Mouse (Mus musculus) intestine, embryonic 14.5 days (tissue): ENCODE data around the gene Dusp16. TPM values are rescaled to one million over a fixed set of nuclear protein-coding genes. Genes with fewer than 3 reads are reported as not detected.

ENCODE experiments used
- ATAC-seq: fragments of 200-750 bp; cut with Nextera tagmentation; replicated peaks from 2 replicates; pipeline ENCODE4 v1.8.0; 2017; ENCODE audit warnings: low read depth, moderate number of reproducible peaks, moderate TSS enrichment, moderate library complexity; ENCODE audit not compliant: low FRiP score, low TSS enrichment
- DNase-seq: peaks from one replicate; pipeline ENCODE4 v3.0.0-alpha.2; 2018; ENCODE audit warnings: low spot score
- H3K27ac ChIP-seq: fragments of 300-500 bp; sonication (generic); 2 replicates; pipeline ENCODE4 v1.5.1; 2014; ENCODE audit warnings: low read depth, mild to moderate bottlenecking, control low read depth
- H3K27me3 ChIP-seq: fragments of 300-500 bp; sonication (generic); replicated peaks from 2 replicates; pipeline ENCODE4 v1.6.1; 2014; ENCODE audit warnings: low read length, control low read depth; ENCODE audit not compliant: control insufficient read depth, insufficient read depth
- H3K36me3 ChIP-seq: fragments of 300-500 bp; sonication (generic); 2 replicates; pipeline ENCODE4 v1.6.1; 2014; ENCODE audit warnings: low read length, control low read depth; ENCODE audit not compliant: control insufficient read depth, insufficient read depth
- H3K4me1 ChIP-seq: fragments of 300-500 bp; sonication (generic); replicated peaks from 2 replicates; pipeline ENCODE4 v1.6.1; 2014; ENCODE audit warnings: low read length, control low read depth, mixed read lengths; ENCODE audit not compliant: control insufficient read depth, insufficient read depth
- H3K4me2 ChIP-seq: fragments of 300-500 bp; sonication (generic); 2 replicates; pipeline ENCODE4 v1.6.1; 2014; ENCODE audit warnings: low read length
- H3K4me3 ChIP-seq: fragments of 300-500 bp; sonication (generic); 2 replicates; pipeline ENCODE4 v1.5.1; 2014; ENCODE audit warnings: low read depth, low read length, control low read depth, mixed read lengths
- H3K9ac ChIP-seq: fragments of 300-500 bp; sonication (generic); 2 replicates; pipeline ENCODE4 v1.6.1; 2014; ENCODE audit warnings: mild to moderate bottlenecking, low read length
- H3K9me3 ChIP-seq: fragments of 300-500 bp; sonication (generic); 2 replicates; pipeline ENCODE4 v1.6.1; 2016; ENCODE audit warnings: low read length, control low read depth; ENCODE audit not compliant: control insufficient read depth
- WGBS: fragments of 180-500 bp; shearing (Covaris S2); extraction: QIAGEN DNeasy Blood & Tissue Kit; methylation state at CpG from one replicate; pipeline ENCODE4 v1.1.7; 2014; 5-methylcytosine and 5-hydroxymethylcytosine counted together
- polyA plus RNA-seq: library from polyadenylated mRNA; unstranded; fragments of >200 nt; fragmentation: Nextera tagmentation; extraction: Ambion mirVana; gene quantifications from 2 replicates; pipeline ENCODE4 v1.2.1, GENCODE M21; 2014

The Dusp16 gene
- polyA plus RNA-seq, 1 experiment from 2014 or later = 20.0 TPM

GRCm38 (mm10) chr6:134733800-134734221, 58.6 kb downstream of the Dusp16 start:
- H3K4me2 ChIP-seq = no peak overlapping the region
- no peak overlapping the region for H3K4me3 ChIP-seq
- no peaks in the 10 kb centered on the region for H3K27me3 ChIP-seq
- ATAC-seq (peak; percentile 42; the same call in 1 of the 2 replicates), DNase-seq (no peak)
- peaks cover 8% of the 10 kb centered on the region for H3K4me1 ChIP-seq
- H3K36me3 ChIP-seq = peaks cover 12% of the 10 kb centered on the region
- H3K9ac ChIP-seq = no peak overlapping the region
- WGBS = 36% methylated on average over 5 of the region's 5 CpGs
- H3K27ac ChIP-seq = no peak overlapping the region
- H3K9me3 ChIP-seq = no peaks in the 10 kb centered on the region

DNA sequence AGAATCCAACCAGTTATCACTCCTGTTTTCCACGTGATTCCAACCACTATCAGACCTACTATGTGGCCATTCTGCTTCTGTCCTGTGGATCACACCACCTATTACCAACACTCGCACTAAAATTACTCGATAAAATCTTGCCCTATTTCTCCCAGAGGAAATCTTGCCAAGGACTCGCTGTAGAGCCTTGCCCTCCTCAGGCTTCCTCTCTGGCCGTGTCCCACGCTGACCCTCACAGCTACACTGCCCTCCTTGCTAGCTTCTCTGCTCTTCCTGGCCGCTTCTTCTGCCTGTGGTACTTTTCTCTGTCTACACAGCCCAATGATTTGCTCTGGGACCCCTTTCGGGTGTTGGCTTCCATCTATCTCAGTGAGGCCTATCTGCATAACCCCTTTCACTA, 59.6 kb downstream of the Dusp16 start:
- 87% methylated on average over 8 of the region's 8 CpGs for WGBS
- no peak for ATAC-seq

DNA sequence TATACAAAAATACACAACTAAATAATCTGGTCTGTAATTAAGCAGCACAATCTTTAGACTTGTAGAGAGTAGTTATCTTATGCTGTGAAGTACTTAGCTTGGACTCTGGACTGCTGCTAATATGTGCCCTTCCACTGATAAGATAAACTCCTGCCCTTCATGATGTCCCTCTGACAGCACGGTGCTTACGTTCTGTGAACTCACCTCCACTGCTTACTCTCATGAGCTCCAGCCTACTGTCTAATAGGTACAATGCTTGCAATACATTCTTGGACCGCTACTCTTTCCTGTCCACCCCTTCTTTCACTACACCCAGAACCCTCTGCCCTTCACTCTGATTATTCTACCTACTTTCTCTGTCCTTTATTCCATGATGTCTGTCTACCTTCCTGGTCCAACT, 61.4 kb downstream of the Dusp16 start:
- H3K9me3 ChIP-seq = no peaks in the 10 kb centered on the region
- no peak; the same call in 1 of the 2 replicates for ATAC-seq
- no peak for DNase-seq
- 0 out of 2 replicates have a peak, but pooled peaks cover 4% of the 10 kb centered on the region for H3K36me3 ChIP-seq
- H3K4me1 ChIP-seq = peaks cover 8% of the 10 kb centered on the region
- no peak overlapping the region for H3K4me2 ChIP-seq
- no peak overlapping the region for H3K4me3 ChIP-seq
- no peak overlapping the region for H3K9ac ChIP-seq
- H3K27ac ChIP-seq = no peak overlapping the region
- 76% methylated on average over 3 of the region's 3 CpGs for WGBS
- H3K27me3 ChIP-seq = no peaks in the 10 kb centered on the region

More for the DNA sequence above, 59.6 kb downstream of the Dusp16 start:
- DNase-seq = no peak
- Histone ChIP-seq H3K4me3 (no peak overlapping the region), H3K27ac (no peak overlapping the region), H3K9ac (no peak overlapping the region), H3K4me2 (no peak overlapping the region), H3K27me3 (no peaks in the 10 kb centered on the region), H3K9me3 (no peaks in the 10 kb centered on the region), H3K4me1 (peaks cover 8% of the 10 kb centered on the region), H3K36me3 (peaks cover 2% of the 10 kb centered on the region; the same call in 1 of the 2 replicates)

DNA sequence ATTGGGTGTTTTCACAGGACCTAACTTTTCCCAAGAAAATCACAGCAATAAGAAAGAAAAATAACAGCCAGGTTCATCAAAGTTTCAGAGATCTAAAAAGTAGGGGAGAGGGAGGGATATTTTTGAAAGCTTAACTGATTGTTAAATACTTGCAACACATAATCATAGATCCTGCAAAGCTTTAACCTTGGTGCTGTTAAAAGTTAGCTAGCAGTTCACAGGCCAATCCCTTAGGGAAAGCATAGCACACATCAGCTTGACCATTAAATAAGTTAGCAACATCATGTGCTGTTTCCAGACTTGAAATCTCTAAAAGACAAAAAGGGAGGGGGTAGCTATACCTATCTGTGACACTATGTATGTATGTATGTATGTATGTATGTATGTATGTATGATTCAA, 67.0 kb downstream of the Dusp16 start:
- DNase-seq (no peak), ATAC-seq (no peak)
- Histone ChIP-seq H3K27me3 (no peaks in the 10 kb centered on the region), H3K4me1 (0 out of 2 replicates have a peak, but pooled peaks cover under 1% of the 10 kb centered on the region), H3K27ac (0 out of 2 replicates have a peak overlapping the region, but pooled peaks have one; percentile 1), H3K4me2 (no peak overlapping the region), H3K9me3 (no peaks in the 10 kb centered on the region), H3K36me3 (peaks cover 33% of the 10 kb centered on the region), H3K4me3 (no peak overlapping the region), H3K9ac (no peak overlapping the region)

- 0 out of 2 replicates have a peak overlapping the region, but pooled peaks have one; percentile 6 for H3K27ac ChIP-seq
- no peak overlapping the region for H3K9ac ChIP-seq
- no peaks in the 10 kb centered on the region for H3K27me3 ChIP-seq
- WGBS = 71% methylated on average over 9 of the region's 9 CpGs
- ATAC-seq = peak; percentile 73
- no peak overlapping the region for H3K4me3 ChIP-seq
- H3K9me3 ChIP-seq = no peaks in the 10 kb centered on the region
- no peaks in the 10 kb centered on the region for H3K4me1 ChIP-seq
- H3K36me3 ChIP-seq = peaks cover 47% of the 10 kb centered on the region
- no peak overlapping the region for H3K4me2 ChIP-seq
- DNase-seq = no peak
Observed at GRCm38 (mm10) chr6:134723833-134724553, 68.4 kb downstream of the Dusp16 start.

DNA sequence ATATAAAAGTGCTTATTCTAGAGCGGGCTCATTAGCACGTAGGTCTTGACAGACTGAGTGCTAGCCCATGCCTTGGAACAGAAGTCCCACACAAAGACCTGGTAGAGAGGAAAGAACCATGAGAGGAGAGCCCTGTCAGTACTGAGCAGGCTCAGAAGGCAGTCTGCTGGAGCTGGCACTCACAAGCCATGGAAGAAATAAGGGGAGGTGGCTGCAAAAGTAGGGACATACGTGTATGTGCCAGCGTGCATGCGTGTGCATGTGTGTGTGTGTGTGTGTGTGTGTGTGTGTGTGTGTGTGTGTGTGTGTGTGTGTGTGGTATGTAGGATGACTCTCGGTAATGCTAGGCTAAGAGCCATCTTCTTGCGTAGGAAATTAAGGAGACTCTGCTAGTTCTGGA, 69.1 kb downstream of the Dusp16 start:
- H3K9me3 ChIP-seq = no peaks in the 10 kb centered on the region
- H3K4me2 ChIP-seq = no peak overlapping the region
- H3K27me3 ChIP-seq = no peaks in the 10 kb centered on the region
- DNase-seq (no peak), ATAC-seq (no peak)
- H3K36me3 ChIP-seq = peaks cover 54% of the 10 kb centered on the region
- H3K4me1 ChIP-seq = no peaks in the 10 kb centered on the region
- H3K27ac ChIP-seq = no peak overlapping the region
- H3K9ac ChIP-seq = no peak overlapping the region
- no peak overlapping the region for H3K4me3 ChIP-seq
- 88% methylated on average over 7 of the region's 7 CpGs for WGBS

DNA sequence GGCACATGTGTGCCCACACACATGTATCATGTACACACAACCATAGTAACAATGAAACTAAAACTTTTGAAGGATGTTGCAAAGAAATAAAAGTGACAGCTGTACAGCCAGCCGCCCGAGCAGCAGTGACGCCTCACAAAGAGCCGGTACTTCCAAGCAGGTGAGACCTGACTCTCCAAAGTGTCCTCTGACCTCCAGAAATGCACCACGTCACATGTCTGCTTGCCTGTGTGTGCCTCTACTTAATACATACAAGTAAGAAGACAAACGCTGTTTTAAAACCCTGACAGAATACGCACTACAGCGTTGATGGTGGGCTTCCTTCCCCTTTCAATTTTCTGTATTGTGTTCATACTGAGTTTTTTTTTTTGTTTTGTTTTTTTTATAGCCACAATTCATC, 69.5 kb downstream of the Dusp16 start:
- H3K27ac ChIP-seq = no peak overlapping the region

DNA sequence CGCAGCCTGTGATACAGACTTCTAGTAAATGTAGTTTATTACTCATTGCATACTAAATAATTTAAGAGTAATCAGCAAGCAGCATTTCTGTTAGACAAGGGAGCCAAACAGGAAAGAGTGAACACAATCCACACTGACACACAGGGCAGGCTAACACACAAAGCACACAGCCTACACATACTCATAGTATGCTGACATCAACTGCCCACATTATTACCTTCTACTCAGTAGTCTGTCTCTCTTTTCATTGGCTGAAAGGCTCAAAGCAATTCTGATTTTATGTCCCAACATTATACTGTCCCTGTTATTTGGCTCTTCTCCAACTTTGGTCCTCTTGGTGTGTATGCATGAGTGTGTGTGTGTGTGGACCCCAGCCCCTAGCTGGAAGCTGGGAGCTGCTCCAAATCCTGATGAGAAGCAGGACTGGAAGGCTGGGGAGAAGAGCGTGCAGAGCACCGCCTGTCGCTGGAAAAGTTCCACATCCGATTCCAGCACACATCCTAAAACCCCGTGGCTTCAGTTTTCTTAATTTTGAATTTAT, 70.6 kb downstream of the Dusp16 start:
- no peak overlapping the region for H3K4me3 ChIP-seq
- H3K4me2 ChIP-seq = no peak overlapping the region
- no peak overlapping the region for H3K9ac ChIP-seq
- DNase-seq (no peak), ATAC-seq (no peak)
- no peaks in the 10 kb centered on the region for H3K27me3 ChIP-seq
- no peaks in the 10 kb centered on the region for H3K9me3 ChIP-seq
- H3K27ac ChIP-seq = no peak overlapping the region
- H3K4me1 ChIP-seq = no peaks in the 10 kb centered on the region
- 70% methylated on average over 6 of the region's 6 CpGs for WGBS
- H3K36me3 ChIP-seq = peaks cover 67% of the 10 kb centered on the region

More for the DNA sequence above, 69.5 kb downstream of the Dusp16 start:
- DNase-seq = no peak
- WGBS = 92% methylated on average over 8 of the region's 8 CpGs
- no peak overlapping the region for H3K4me3 ChIP-seq
- no peak overlapping the region for H3K9ac ChIP-seq
- no peaks in the 10 kb centered on the region for H3K27me3 ChIP-seq
- no peak for ATAC-seq
- H3K4me2 ChIP-seq = no peak overlapping the region
- H3K36me3 ChIP-seq = peaks cover 58% of the 10 kb centered on the region
- H3K4me1 ChIP-seq = no peaks in the 10 kb centered on the region
- H3K9me3 ChIP-seq = no peaks in the 10 kb centered on the region

DNA sequence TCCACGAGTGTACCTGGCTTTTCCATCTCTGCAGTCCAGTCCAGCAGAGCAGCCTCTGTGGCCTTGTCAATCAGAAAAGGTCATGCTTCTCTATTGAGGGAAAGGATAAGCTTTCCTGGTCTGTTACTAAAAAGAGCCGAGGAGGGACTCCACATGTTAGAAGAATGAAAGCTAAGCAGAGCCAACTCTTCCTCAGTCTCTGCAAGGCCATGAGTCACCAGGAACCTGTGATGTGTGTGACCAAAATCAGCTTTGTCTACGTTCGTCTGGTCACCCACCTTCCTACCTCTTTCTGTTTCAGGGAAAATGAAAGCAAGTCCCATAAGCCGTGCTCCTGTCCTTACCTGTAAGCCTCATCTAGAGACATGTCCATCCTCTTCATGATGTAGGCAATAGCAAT, 72.3 kb downstream of the Dusp16 start:
- Histone ChIP-seq H3K4me1 (no peaks in the 10 kb centered on the region), H3K27ac (no peak overlapping the region), H3K27me3 (no peaks in the 10 kb centered on the region), H3K9ac (no peak overlapping the region), H3K36me3 (peaks cover 65% of the 10 kb centered on the region), H3K4me3 (no peak overlapping the region), H3K4me2 (no peak overlapping the region), H3K9me3 (no peaks in the 10 kb centered on the region)
- DNase-seq = no peak
- ATAC-seq = no peak
- 96% methylated on average over 5 of the region's 5 CpGs for WGBS
